13 mouse cellular contexts compared by ENCODE assay signal in genomic region chr14:54997297-54997696, GRCm38 (mm10). TPM values are rescaled to one million over a fixed set of nuclear protein-coding genes. Genes with fewer than 3 reads are reported as not detected.
DNase-seq lines count a peak whose midpoint lies in the region; ATAC-seq lines count a peak whose summit lies in the region.
"Had no signal": no experiment of that assay in that cellular context is flagged by ENCODE, and none has a peak within 500 bp of the region (broad histone marks: within the 10 kb centered on the region; RNA-seq: fewer than 3 reads in every experiment).

No protein-coding gene starts in this region.

- intact Hi-C loops in heart, postnatal 36 days (cut with DNase I) = no loop called here

- peak overlapping the region; percentile 69 for H3K4me2 ChIP-seq in heart, embryonic 14.5 days (ENCODE audit: low read length)
- H3K4me2 ChIP-seq in embryonic facial prominence, embryonic 14.5 days (ENCODE audit: low read depth, low read length) = no peak overlapping the region
- H3K4me2 ChIP-seq in limb, embryonic 15.5 days = no peak overlapping the region
- H3K4me2 ChIP-seq: liver, embryonic 12.5 days; neural tube, embryonic 13.5 days had no signal

- peak overlapping the region; percentile 89 for H3K9ac ChIP-seq in heart, embryonic 14.5 days (ENCODE audit: low read length)
- no peak overlapping the region for H3K9ac ChIP-seq in embryonic facial prominence, embryonic 14.5 days (ENCODE audit: low read depth, low read length)
- H3K9ac ChIP-seq in limb, embryonic 15.5 days = no peak overlapping the region
- H3K9ac ChIP-seq: liver, embryonic 12.5 days; neural tube, embryonic 13.5 days had no signal

- peaks cover 3% of the 10 kb centered on the region; the same call in 1 of the 2 replicates for H3K9me3 ChIP-seq in heart, embryonic 14.5 days (ENCODE audit: control insufficient read depth, low read length)
- H3K9me3 ChIP-seq in embryonic facial prominence, embryonic 14.5 days (ENCODE audit: control insufficient read depth, low read length) = no peaks in the 10 kb centered on the region
- H3K9me3 ChIP-seq in limb, embryonic 15.5 days = no peaks in the 10 kb centered on the region
- H3K9me3 ChIP-seq: liver, embryonic 12.5 days; neural tube, embryonic 13.5 days had no signal

- peak overlapping the region; percentile 21 to 27 for H3K4me3 ChIP-seq in heart, embryonic 14.5 days (ENCODE audit: control insufficient read depth in 1 of 2, insufficient read depth in 1 of 2, low read depth in 1 of 2, low read length in 2 of 2)
- H3K4me3 ChIP-seq in embryonic facial prominence, embryonic 14.5 days (ENCODE audit: low read depth, low read length) = no peak overlapping the region
- H3K4me3 ChIP-seq in limb, embryonic 15.5 days = no peak overlapping the region
- H3K4me3 ChIP-seq: liver, embryonic 12.5 days; neural tube, embryonic 13.5 days had no signal

- peak overlapping the region; percentile 99 to 100 for H3K27ac ChIP-seq in heart, embryonic 14.5 days (replicated peaks in 1 of 2; ENCODE audit: control insufficient read depth in 1 of 2, insufficient read depth in 1 of 2, low read depth in 2 of 2, low read length in 2 of 2)
- peak overlapping the region; percentile 59; the same call in 1 of the 2 replicates for H3K27ac ChIP-seq in embryonic facial prominence, embryonic 14.5 days (replicated peaks; ENCODE audit: low read depth, low read length)
- 0 out of 2 replicates have a peak overlapping the region, but pooled peaks have one; percentile 47 for H3K27ac ChIP-seq in limb, embryonic 15.5 days
- H3K27ac ChIP-seq: liver, embryonic 12.5 days; neural tube, embryonic 13.5 days had no signal

- no peak for ATAC-seq in heart, embryonic 14.5 days (ENCODE audit: insufficient number of reproducible peaks, insufficient read depth, low FRiP score, low read depth)
- ATAC-seq in embryonic facial prominence, embryonic 14.5 days (ENCODE audit: low read depth) = peak; percentile 74
- ATAC-seq in limb, embryonic 15.5 days (ENCODE audit: insufficient number of reproducible peaks, low FRiP score, low TSS enrichment, low read depth) = no peak; the same call in 1 of the 2 replicates
- ATAC-seq: liver, embryonic 12.5 days had no signal

- H3K4me1 ChIP-seq in heart, embryonic 14.5 days (ENCODE audit: control insufficient read depth in 2 of 2, insufficient read depth in 2 of 2, low read length in 2 of 2) = peaks cover 34 to 37% of the 10 kb centered on the region in 2 experiments
- peaks cover 6% of the 10 kb centered on the region; the same call in 1 of the 2 replicates for H3K4me1 ChIP-seq in embryonic facial prominence, embryonic 14.5 days (ENCODE audit: control insufficient read depth, insufficient read depth, low read length)
- H3K4me1 ChIP-seq in limb, embryonic 15.5 days = peaks cover 10% of the 10 kb centered on the region

- 26% methylated on average over 4 of the region's 4 CpGs for WGBS in heart, embryonic 14.5 days
- 44% methylated on average over 4 of the region's 4 CpGs for WGBS in embryonic facial prominence, embryonic 14.5 days
- WGBS in limb, embryonic 15.5 days = 52% methylated on average over 4 of the region's 4 CpGs

- peaks cover 16% of the 10 kb centered on the region for H3K36me3 ChIP-seq in heart, embryonic 14.5 days (ENCODE audit: control insufficient read depth, insufficient read depth, low read length)
- no peaks in the 10 kb centered on the region for H3K36me3 ChIP-seq in embryonic facial prominence, embryonic 14.5 days (ENCODE audit: control insufficient read depth, insufficient read depth, low read length)
- H3K36me3 ChIP-seq in limb, embryonic 15.5 days = no peaks in the 10 kb centered on the region
- H3K36me3 ChIP-seq: liver, embryonic 12.5 days; neural tube, embryonic 13.5 days had no signal

- no peaks in the 10 kb centered on the region for H3K27me3 ChIP-seq in heart, embryonic 14.5 days (ENCODE audit: control insufficient read depth, insufficient read depth, low read length)
- no peaks in the 10 kb centered on the region for H3K27me3 ChIP-seq in embryonic facial prominence, embryonic 14.5 days (replicated peaks; ENCODE audit: control insufficient read depth, insufficient read depth, low read length)
- no peaks in the 10 kb centered on the region for H3K27me3 ChIP-seq in limb, embryonic 15.5 days
- H3K27me3 ChIP-seq: neural tube, embryonic 13.5 days had no signal

- no peak for DNase-seq in heart, postnatal 36 days
- DNase-seq in R1 (ENCODE audit: low read depth, low spot score) = peak; percentile 38
- DNase-seq in embryonic facial prominence, embryonic 14.5 days (ENCODE audit: low spot score) = peak; percentile 82
- no peak for DNase-seq in cerebellum, adult 11 months
- no peak for DNase-seq in ovary, postnatal 14 days (ENCODE audit: low spot score)
- DNase-seq: right cerebral cortex, postnatal 14 days had no signal

RNA-seq across cellular contexts. Expression of gene Myh7, which starts 2.9 kb away (rescaled TPM):
- 5,319 and 5,796 TPM in 2 replicates for polyA plus RNA-seq in heart, embryonic 14.5 days (2014; fragmentation: Nextera tagmentation; extraction: Ambion mirVana)
- 1,000 to 10,000 TPM; 2,242 to 2,437 TPM for total RNA-seq in heart, postnatal 36 days (2021)
- 92.5 and 103 TPM in 2 replicates for polyA plus RNA-seq in embryonic facial prominence, embryonic 14.5 days (2014; fragmentation: Nextera tagmentation; extraction: Ambion mirVana)
- 33.5 and 95.2 TPM in 2 replicates for polyA plus RNA-seq in limb, embryonic 15.5 days (2015; fragmentation: Nextera tagmentation; extraction: Ambion mirVana)

RNA-seq across cellular contexts. Expression of gene Ngdn, which starts 18.0 kb away (rescaled TPM):
- polyA plus RNA-seq in heart, embryonic 14.5 days (2014; fragmentation: Nextera tagmentation; extraction: Ambion mirVana) = 53.8 and 54.9 TPM in 2 replicates
- total RNA-seq in heart, postnatal 36 days (2021) = 10 to 100 TPM; 25.6 to 29.3 TPM
- 70.1 and 71.6 TPM in 2 replicates for polyA plus RNA-seq in embryonic facial prominence, embryonic 14.5 days (2014; fragmentation: Nextera tagmentation; extraction: Ambion mirVana)
- 70.7 and 79.7 TPM in 2 replicates for polyA plus RNA-seq in limb, embryonic 15.5 days (2015; fragmentation: Nextera tagmentation; extraction: Ambion mirVana)

RNA-seq across cellular contexts. Expression of gene Gm17428, which starts 20.6 kb away (rescaled TPM):
- not detected in 2 replicates for polyA plus RNA-seq in heart, embryonic 14.5 days (2014; fragmentation: Nextera tagmentation; extraction: Ambion mirVana)
- not detected for total RNA-seq in heart, postnatal 36 days (2021)
- not detected in 2 replicates for polyA plus RNA-seq in embryonic facial prominence, embryonic 14.5 days (2014; fragmentation: Nextera tagmentation; extraction: Ambion mirVana)
- not detected in 2 replicates for polyA plus RNA-seq in limb, embryonic 15.5 days (2015; fragmentation: Nextera tagmentation; extraction: Ambion mirVana)
- total RNA-seq: CH12.LX; layer of hippocampus, postnatal 10 days had no signal
- polyA plus RNA-seq: cortical plate, adult 2 months; liver, embryonic 12.5 days; neural tube, embryonic 13.5 days had no signal

RNA-seq across cellular contexts. Expression of gene Myh6, which starts 30.6 kb away (rescaled TPM):
- 2,542 and 2,728 TPM in 2 replicates for polyA plus RNA-seq in heart, embryonic 14.5 days (2014; fragmentation: Nextera tagmentation; extraction: Ambion mirVana)
- over 10,000 TPM; 23,066 to 24,862 TPM for total RNA-seq in heart, postnatal 36 days (2021)
- polyA plus RNA-seq in embryonic facial prominence, embryonic 14.5 days (2014; fragmentation: Nextera tagmentation; extraction: Ambion mirVana) = 8.6 and 10.3 TPM in 2 replicates
- 2.6 and 7.7 TPM in 2 replicates for polyA plus RNA-seq in limb, embryonic 15.5 days (2015; fragmentation: Nextera tagmentation; extraction: Ambion mirVana)

Comparison
In these comparisons a context has a peak if more than half of its experiments do, and no peak if none do; other contexts are left out.
1. H3K27ac ChIP-seq: peak in every context shown above with its lines; median percentile 100 in heart, embryonic 14.5 days; 59 in embryonic facial prominence, embryonic 14.5 days; 47 in limb, embryonic 15.5 days.
2. H3K4me3 ChIP-seq: peak in heart, embryonic 14.5 days (2 of 2); none in embryonic facial prominence, embryonic 14.5 days (single experiment) and limb, embryonic 15.5 days (single experiment).
3. DNase-seq: peak in R1 (single experiment) and embryonic facial prominence, embryonic 14.5 days (single experiment); none in heart, postnatal 36 days (0 of 2), cerebellum, adult 11 months (single experiment) and ovary, postnatal 14 days (single experiment).
4. RNA of gene Myh7, which starts 2.9 kb away (polyA plus RNA-seq): 5,319 to 5,796 TPM in heart, embryonic 14.5 days; 92.5 to 103 TPM in embryonic facial prominence, embryonic 14.5 days and 33.5 to 95.2 TPM in limb, embryonic 15.5 days; every median in the first group is over 10 times any median in the second.